Mouse (Mus musculus): Measurements from ENCODE around the gene Lin9. TPM values are rescaled to one million over a fixed set of nuclear protein-coding genes. Genes with fewer than 3 reads are reported as not detected.

The Lin9 gene
- polyA plus RNA-seq, 1 experiment from 2014 or later = 10.4 TPM

Other genes with a start within 250 kb of the Lin9 start
- 0.12 and 0.17 TPM in 2 replicates for gene Stum, start 157.6 kb upstream of the Lin9 start, polyA plus RNA-seq (2015; fragmentation: Nextera tagmentation; extraction: Ambion mirVana)
- gene Parp1, start 72.2 kb upstream of the Lin9 start, polyA plus RNA-seq (2015; fragmentation: Nextera tagmentation; extraction: Ambion mirVana) = 76.4 and 86.0 TPM in 2 replicates
- 0.92 and 1.2 TPM in 2 replicates for gene Mixl1, start 55.9 kb downstream of the Lin9 start, polyA plus RNA-seq (2015; fragmentation: Nextera tagmentation; extraction: Ambion mirVana)
- gene Acbd3, start 84.9 kb downstream of the Lin9 start, polyA plus RNA-seq (2015; fragmentation: Nextera tagmentation; extraction: Ambion mirVana) = 8.7 and 8.9 TPM in 2 replicates
- 2,174 and 2,523 TPM in 2 replicates for gene H3f3a, start 172.8 kb downstream of the Lin9 start, polyA plus RNA-seq (2015; fragmentation: Nextera tagmentation; extraction: Ambion mirVana)
- gene Sde2, start 210.0 kb downstream of the Lin9 start, polyA plus RNA-seq (2015; fragmentation: Nextera tagmentation; extraction: Ambion mirVana) = 25.1 and 29.7 TPM in 2 replicates